In genomic region chr3:83993089-83993516, GRCm38 (mm10) we compare ENCODE assay signal across 8 mouse cellular contexts. TPM values are rescaled to one million over a fixed set of nuclear protein-coding genes. Genes with fewer than 3 reads are reported as not detected.
A peak's percentile ranks its signal among the peaks of the same experiment; 100 is the strongest.
DNase-seq lines count a peak whose midpoint lies in the region; ATAC-seq and TF ChIP-seq lines count a peak whose summit lies in the region.

No protein-coding gene starts in this region.

- H3K4me2 ChIP-seq in neural tube, embryonic 12.5 days (replicated peaks): no peak overlapping the region
- no peak overlapping the region for H3K4me2 ChIP-seq in forebrain, embryonic 14.5 days (ENCODE audit: low read length)
- H3K4me2 ChIP-seq in liver, postnatal 0 days (ENCODE audit: low read depth, low read length): no peak overlapping the region

- TF ChIP-seq CTCF in liver, postnatal 0 days (IDR thresholded peaks at IDR 0.05; ENCODE audit: low read depth): peak; percentile 27; the same call in 1 of the 2 replicates

- H3K4me3 ChIP-seq in neural tube, embryonic 12.5 days: no peak overlapping the region
- H3K4me3 ChIP-seq in forebrain, embryonic 14.5 days (ENCODE audit: low read depth, low read length): no peak overlapping the region
- H3K4me3 ChIP-seq in hindbrain, embryonic 10.5 days: no peak overlapping the region
- H3K4me3 ChIP-seq in liver, postnatal 0 days (ENCODE audit: low read depth, low read length): no peak overlapping the region

- WGBS in neural tube, embryonic 12.5 days: 57% methylated on average over 8 of the region's 8 CpGs
- 27% methylated on average over 8 of the region's 8 CpGs for WGBS in forebrain, embryonic 14.5 days
- WGBS in hindbrain, embryonic 10.5 days: 70% methylated on average over 8 of the region's 8 CpGs
- 81% methylated on average over 8 of the region's 8 CpGs for WGBS in liver, postnatal 0 days (ENCODE audit: insufficient replicate concordance)

- DNase-seq in neural tube, embryonic 10.5 days (ENCODE audit: extremely low spot score, low spot score): no peak
- peak; percentile 86 for DNase-seq in adrenal gland, postnatal 25 days
- peak; percentile 93 for DNase-seq in forebrain, embryonic 14.5 days (ENCODE audit: low spot score)
- no peak for DNase-seq in hindbrain, embryonic 10.5 days (ENCODE audit: low spot score)
- no peak for DNase-seq in liver, postnatal 0 days
- DNase-seq in right cerebral cortex, postnatal 10 days (ENCODE audit: low spot score in 2 of 2): peak; percentile 74 to 79
- no peak for DNase-seq in spleen, postnatal 10 days (ENCODE audit: low spot score in 2 of 2)

- no peak for TF ChIP-seq EP300 in liver, postnatal 0 days (IDR thresholded peaks at IDR 0.05; ENCODE audit: low read depth)

- peak; percentile 27 for ATAC-seq in neural tube, embryonic 12.5 days (ENCODE audit: low FRiP score, low read depth)
- peak; percentile 45 for ATAC-seq in forebrain, embryonic 14.5 days
- ATAC-seq in liver, postnatal 0 days: no peak

- no peaks in the 10 kb centered on the region for H3K27me3 ChIP-seq in neural tube, embryonic 12.5 days (replicated peaks)
- H3K27me3 ChIP-seq in forebrain, embryonic 14.5 days (replicated peaks; ENCODE audit: control insufficient read depth, insufficient read depth, low read length): no peaks in the 10 kb centered on the region
- H3K27me3 ChIP-seq in hindbrain, embryonic 10.5 days (ENCODE audit: insufficient read depth, poor library complexity, severe bottlenecking): no peaks in the 10 kb centered on the region
- no peaks in the 10 kb centered on the region for H3K27me3 ChIP-seq in liver, postnatal 0 days (ENCODE audit: insufficient read depth, low read length)

- H3K36me3 ChIP-seq in neural tube, embryonic 12.5 days: no peaks in the 10 kb centered on the region
- H3K36me3 ChIP-seq in forebrain, embryonic 14.5 days (ENCODE audit: control insufficient read depth, insufficient read depth, low read length): no peaks in the 10 kb centered on the region
- 0 out of 2 replicates have a peak, but pooled peaks cover 10% of the 10 kb centered on the region for H3K36me3 ChIP-seq in hindbrain, embryonic 10.5 days
- H3K36me3 ChIP-seq in liver, postnatal 0 days (replicated peaks; ENCODE audit: insufficient read depth, low read length): peaks cover 4% of the 10 kb centered on the region; the same call in 1 of the 2 replicates

- H3K9me3 ChIP-seq in neural tube, embryonic 12.5 days: no peaks in the 10 kb centered on the region
- no peaks in the 10 kb centered on the region for H3K9me3 ChIP-seq in forebrain, embryonic 14.5 days (replicated peaks; ENCODE audit: control insufficient read depth, low read length)
- H3K9me3 ChIP-seq in hindbrain, embryonic 10.5 days: no peaks in the 10 kb centered on the region
- no peaks in the 10 kb centered on the region for H3K9me3 ChIP-seq in liver, postnatal 0 days (ENCODE audit: low read length)

- peaks cover 81% of the 10 kb centered on the region for H3K4me1 ChIP-seq in neural tube, embryonic 12.5 days
- H3K4me1 ChIP-seq in forebrain, embryonic 14.5 days (ENCODE audit: control insufficient read depth, insufficient read depth, low read length): peaks cover 99% of the 10 kb centered on the region
- H3K4me1 ChIP-seq in hindbrain, embryonic 10.5 days (replicated peaks): peaks cover 89% of the 10 kb centered on the region
- peaks cover 63% of the 10 kb centered on the region for H3K4me1 ChIP-seq in liver, postnatal 0 days (ENCODE audit: insufficient read depth)

- no peak overlapping the region; the same call in 1 of the 2 replicates for H3K27ac ChIP-seq in neural tube, embryonic 12.5 days
- H3K27ac ChIP-seq in forebrain, embryonic 14.5 days (ENCODE audit: low read depth, low read length): peak overlapping the region; percentile 80
- peak overlapping the region; percentile 9; the same call in 1 of the 2 replicates for H3K27ac ChIP-seq in hindbrain, embryonic 10.5 days
- no peak overlapping the region for H3K27ac ChIP-seq in liver, postnatal 0 days (ENCODE audit: low read depth)

- H3K9ac ChIP-seq in neural tube, embryonic 12.5 days: no peak overlapping the region
- no peak overlapping the region for H3K9ac ChIP-seq in forebrain, embryonic 14.5 days (ENCODE audit: low read length)
- no peak overlapping the region for H3K9ac ChIP-seq in liver, postnatal 0 days (replicated peaks)

RNA-seq across cellular contexts. Expression of gene Tmem131l, which starts 46.9 kb away (rescaled TPM):
- 84.7 and 90.8 TPM in 2 replicates for polyA plus RNA-seq in neural tube, embryonic 12.5 days (2016; fragmentation: Nextera tagmentation; extraction: Ambion mirVana)
- total RNA-seq in adrenal gland, postnatal 25 days (2021): 48.2 and 56.9 TPM in 2 replicates
- 123 and 131 TPM in 2 replicates for polyA plus RNA-seq in forebrain, embryonic 14.5 days (2014; fragmentation: Nextera tagmentation; extraction: Ambion mirVana)
- polyA plus RNA-seq in hindbrain, embryonic 10.5 days (2016; fragmentation: Nextera tagmentation; extraction: Ambion mirVana): 70.2 and 70.8 TPM in 2 replicates
- polyA plus RNA-seq in liver, postnatal 0 days (2015; fragmentation: Nextera tagmentation; extraction: Ambion mirVana): 19.1 and 20.2 TPM in 2 replicates

Comparison
In these comparisons a context has a peak if more than half of its experiments do, and no peak if none do; other contexts are left out.
1. H3K27ac ChIP-seq: peak in forebrain, embryonic 14.5 days (single experiment) and hindbrain, embryonic 10.5 days (single experiment); none in neural tube, embryonic 12.5 days (single experiment) and liver, postnatal 0 days (single experiment).
2. DNase-seq: peak in adrenal gland, postnatal 25 days (single experiment), forebrain, embryonic 14.5 days (single experiment) and right cerebral cortex, postnatal 10 days (2 of 2); none in neural tube, embryonic 10.5 days (single experiment), hindbrain, embryonic 10.5 days (single experiment), liver, postnatal 0 days (single experiment) and spleen, postnatal 10 days (0 of 2).